Mouse (Mus musculus) mesoderm, embryonic 11.5 days (tissue): ENCODE results near the gene Tgfbi.

Experiments
- DNase-seq: peaks from one replicate; pipeline ENCODE4 v3.0.0-alpha.2; 2012; ENCODE audit warnings: low read depth, low spot score

Gene Tgfbi

GRCm38 (mm10) chr13:56634920-56635319, 25.6 kb downstream of the Tgfbi start:
- peak; percentile 37 for DNase-seq

GRCm38 (mm10) chr13:56637027-56637426, 27.7 kb downstream of the Tgfbi start:
- DNase-seq = no peak

GRCm38 (mm10) chr13:56641746-56642145, 32.4 kb downstream of the Tgfbi start:
- DNase-seq = no peak

GRCm38 (mm10) chr13:56644031-56644430, 34.7 kb downstream of the Tgfbi start:
- DNase-seq = no peak

- no peak for DNase-seq
Measured at GRCm38 (mm10) chr13:56645744-56646143, 36.4 kb downstream of the Tgfbi start.

- DNase-seq = peak; percentile 71
Measured at GRCm38 (mm10) chr13:56647597-56648405, 38.5 kb downstream of the Tgfbi start.

- DNase-seq = no peak
Measured at GRCm38 (mm10) chr13:56650020-56650419, 40.7 kb downstream of the Tgfbi start.

GRCm38 (mm10) chr13:56652381-56652780, 43.1 kb downstream of the Tgfbi start:
- no peak for DNase-seq

- no peak for DNase-seq
Measured at GRCm38 (mm10) chr13:56654176-56654575, 44.9 kb downstream of the Tgfbi start.

- peak; percentile 82 for DNase-seq
Measured at GRCm38 (mm10) chr13:56657946-56658512, 48.7 kb downstream of the Tgfbi start.

GRCm38 (mm10) chr13:56658931-56659330, 49.6 kb downstream of the Tgfbi start:
- no peak for DNase-seq

- DNase-seq = no peak
Measured at GRCm38 (mm10) chr13:56661914-56662621, 52.7 kb downstream of the Tgfbi start.

GRCm38 (mm10) chr13:56664256-56665170, 55.2 kb downstream of the Tgfbi start:
- DNase-seq = peak; percentile 26

GRCm38 (mm10) chr13:56671206-56671605, 61.9 kb downstream of the Tgfbi start:
- DNase-seq = no peak

- DNase-seq = no peak
Measured at GRCm38 (mm10) chr13:56677731-56678130, 68.4 kb downstream of the Tgfbi start.

GRCm38 (mm10) chr13:56678188-56678787, 69.0 kb downstream of the Tgfbi start:
- DNase-seq = no peak

- no peak for DNase-seq
Measured at GRCm38 (mm10) chr13:56678826-56679504, 69.6 kb downstream of the Tgfbi start.

GRCm38 (mm10) chr13:56681924-56682323, 72.6 kb downstream of the Tgfbi start:
- no peak for DNase-seq

GRCm38 (mm10) chr13:56682326-56682725, 73.0 kb downstream of the Tgfbi start:
- DNase-seq = no peak

GRCm38 (mm10) chr13:56683306-56683705, 74.0 kb downstream of the Tgfbi start:
- no peak for DNase-seq
